ENCODE assay signal across 14 mouse cellular contexts in genomic region chr2:162282606-162283005, GRCm38 (mm10).
A peak's percentile ranks its signal among the peaks of the same experiment; 100 is the strongest.
DNase-seq lines count a peak whose midpoint lies in the region; ATAC-seq and TF ChIP-seq lines count a peak whose summit lies in the region.
"Had no signal": no experiment of that assay in that cellular context is flagged by ENCODE, and none has a peak within 500 bp of the region (broad histone marks: within the 10 kb centered on the region; RNA-seq: fewer than 3 reads in every experiment).

No protein-coding gene starts in this region.

- no peak overlapping the region for H3K4me3 ChIP-seq in kidney, postnatal 0 days (replicated peaks; ENCODE audit: low read depth, low read length)
- H3K4me3 ChIP-seq in embryonic fibroblast, embryonic 13.5 days (ENCODE audit: insufficient read depth, low read length) = no peak overlapping the region
- H3K4me3 ChIP-seq in neural tube, embryonic 13.5 days = no peak overlapping the region
- H3K4me3 ChIP-seq in liver, embryonic 11.5 days (ENCODE audit: low read depth, low read length) = no peak overlapping the region
- H3K4me3 ChIP-seq: layer of hippocampus, adult 2 months; limb, embryonic 10.5 days; liver, embryonic 15.5 days had no signal

- WGBS in kidney, postnatal 0 days = 73% methylated on average over 4 of the region's 4 CpGs
- 75% methylated on average over 4 of the region's 4 CpGs for WGBS in neural tube, embryonic 13.5 days
- WGBS in liver, embryonic 11.5 days = 80% methylated on average over 4 of the region's 4 CpGs

- no peaks in the 10 kb centered on the region for H3K9me3 ChIP-seq in kidney, postnatal 0 days (replicated peaks; ENCODE audit: low read length)
- H3K9me3 ChIP-seq in neural tube, embryonic 13.5 days = no peaks in the 10 kb centered on the region
- no peaks in the 10 kb centered on the region for H3K9me3 ChIP-seq in liver, embryonic 11.5 days (ENCODE audit: control insufficient read depth, low read length)
- H3K9me3 ChIP-seq: limb, embryonic 10.5 days; liver, embryonic 15.5 days had no signal

- no peaks in the 10 kb centered on the region for H3K27me3 ChIP-seq in kidney, postnatal 0 days (ENCODE audit: insufficient read depth, low read length)
- H3K27me3 ChIP-seq in neural tube, embryonic 13.5 days = no peaks in the 10 kb centered on the region
- H3K27me3 ChIP-seq in liver, embryonic 11.5 days (replicated peaks; ENCODE audit: control insufficient read depth, insufficient read depth, low read length) = no peaks in the 10 kb centered on the region
- H3K27me3 ChIP-seq: liver, embryonic 15.5 days had no signal

- H3K27ac ChIP-seq in kidney, postnatal 0 days = no peak overlapping the region
- peak overlapping the region; percentile 76 for H3K27ac ChIP-seq in embryonic fibroblast, embryonic 13.5 days (ENCODE audit: insufficient read depth, low read length)
- peak overlapping the region; percentile 81 for H3K27ac ChIP-seq in neural tube, embryonic 13.5 days (replicated peaks)
- H3K27ac ChIP-seq in liver, embryonic 11.5 days (ENCODE audit: low read depth, low read length) = no peak overlapping the region
- H3K27ac ChIP-seq: layer of hippocampus, adult 2 months; limb, embryonic 10.5 days; liver, embryonic 15.5 days had no signal

- H3K36me3 ChIP-seq in kidney, postnatal 0 days (ENCODE audit: insufficient read depth, low read length) = no peaks in the 10 kb centered on the region
- H3K36me3 ChIP-seq in neural tube, embryonic 13.5 days = no peaks in the 10 kb centered on the region
- no peaks in the 10 kb centered on the region for H3K36me3 ChIP-seq in liver, embryonic 11.5 days (ENCODE audit: control insufficient read depth, insufficient read depth, low read length)
- H3K36me3 ChIP-seq: limb, embryonic 10.5 days; liver, embryonic 15.5 days had no signal

- H3K9ac ChIP-seq in kidney, postnatal 0 days (ENCODE audit: low read depth, low read length) = no peak overlapping the region
- H3K9ac ChIP-seq in neural tube, embryonic 13.5 days = no peak overlapping the region
- no peak overlapping the region for H3K9ac ChIP-seq in liver, embryonic 11.5 days (ENCODE audit: low read depth, low read length)
- H3K9ac ChIP-seq: liver, embryonic 15.5 days had no signal

- TF ChIP-seq POLR2A in embryonic fibroblast, embryonic 13.5 days (IDR thresholded peaks at IDR 0.05; ENCODE audit: low read depth, low read length) = no peak

- ATAC-seq in kidney, postnatal 0 days (replicated peaks; ENCODE audit: low FRiP score, low read depth) = 0 out of 2 replicates have a peak, but pooled peaks have one; percentile 10
- ATAC-seq in neural tube, embryonic 13.5 days (ENCODE audit: low read depth) = peak; percentile 40; the same call in 1 of the 2 replicates
- no peak for ATAC-seq in liver, embryonic 11.5 days (replicated peaks; ENCODE audit: low FRiP score)
- ATAC-seq: intestine, postnatal 0 days had no signal

- H3K4me2 ChIP-seq in kidney, postnatal 0 days (ENCODE audit: low read length) = no peak overlapping the region
- no peak overlapping the region for H3K4me2 ChIP-seq in neural tube, embryonic 13.5 days
- H3K4me2 ChIP-seq in liver, embryonic 11.5 days = no peak overlapping the region
- H3K4me2 ChIP-seq: liver, embryonic 15.5 days had no signal

- DNase-seq in kidney, postnatal 0 days (ENCODE audit: low spot score) = no peak
- DNase-seq in kidney, adult 8-10 months = no peak
- peak; percentile 26 to 30 for DNase-seq in right cerebral cortex, adult 2 months (ENCODE audit: low spot score in 2 of 2)
- DNase-seq in right cerebral cortex, postnatal 36 days (ENCODE audit: low spot score in 2 of 2) = no peak
- DNase-seq in ovary, adult 18-20 months (ENCODE audit: low spot score) = no peak
- no peak for DNase-seq in liver, embryonic 11.5 days (ENCODE audit: low spot score)
- DNase-seq: adrenal gland, adult 2 months; lung, postnatal 4 days had no signal

- TF ChIP-seq CTCF in kidney, postnatal 0 days (IDR thresholded peaks at IDR 0.05; ENCODE audit: low read depth) = no peak
- TF ChIP-seq CTCF in embryonic fibroblast, embryonic 13.5 days (IDR thresholded peaks at IDR 0.05; ENCODE audit: borderline replicate concordance, insufficient read depth, low read length) = no peak

- H3K4me1 ChIP-seq in kidney, postnatal 0 days (replicated peaks; ENCODE audit: insufficient read depth, low read length) = no peaks in the 10 kb centered on the region
- peaks cover 4% of the 10 kb centered on the region for H3K4me1 ChIP-seq in embryonic fibroblast, embryonic 13.5 days (ENCODE audit: control insufficient read depth, insufficient read depth, low read length)
- peaks cover 26% of the 10 kb centered on the region for H3K4me1 ChIP-seq in neural tube, embryonic 13.5 days (replicated peaks)
- no peaks in the 10 kb centered on the region for H3K4me1 ChIP-seq in liver, embryonic 11.5 days (replicated peaks; ENCODE audit: control insufficient read depth, insufficient read depth, low read length)
- H3K4me1 ChIP-seq: liver, embryonic 15.5 days had no signal

Comparison
In these comparisons a context has a peak if more than half of its experiments do, and no peak if none do; other contexts are left out.
1. DNase-seq: peak in right cerebral cortex, adult 2 months (2 of 2); none in kidney, postnatal 0 days (single experiment), kidney, adult 8-10 months (0 of 2), right cerebral cortex, postnatal 36 days (0 of 2), ovary, adult 18-20 months (single experiment) and liver, embryonic 11.5 days (single experiment).
2. H3K27ac ChIP-seq: peak in embryonic fibroblast, embryonic 13.5 days (single experiment) and neural tube, embryonic 13.5 days (single experiment); none in kidney, postnatal 0 days (single experiment) and liver, embryonic 11.5 days (single experiment).